Mouse (Mus musculus): ENCODE results near the gene Notch2. TPM values are rescaled to one million over a fixed set of nuclear protein-coding genes. Genes with fewer than 3 reads are reported as not detected.

Notch2 gene
- polyA plus RNA-seq, 1 experiment from 2014 or later = 18.6 TPM

Other genes with a start within 250 kb of the Notch2 start
- 37.3 and 46.1 TPM in 2 replicates for gene Pde4dip, start 124.8 kb upstream of the Notch2 start, polyA plus RNA-seq (2015; fragmentation: Nextera tagmentation; extraction: Ambion mirVana)
- gene Sec22b, start 112.3 kb upstream of the Notch2 start, polyA plus RNA-seq (2015; fragmentation: Nextera tagmentation; extraction: Ambion mirVana) = 106 and 117 TPM in 2 replicates
- not detected in 2 replicates for gene Adam30, start 147.1 kb downstream of the Notch2 start, polyA plus RNA-seq (2015; fragmentation: Nextera tagmentation; extraction: Ambion mirVana)
- gene Reg4, start 208.6 kb downstream of the Notch2 start, polyA plus RNA-seq (2015; fragmentation: Nextera tagmentation; extraction: Ambion mirVana) = not detected in 2 replicates